Mouse (Mus musculus): ENCODE data around the gene 1700056E22Rik. TPM values are rescaled to one million over a fixed set of nuclear protein-coding genes. Genes with fewer than 3 reads are reported as not detected.

Gene 1700056E22Rik
- total RNA-seq, 2 experiments from 2014 or later = 0.75 to 0.86 TPM

DNA sequence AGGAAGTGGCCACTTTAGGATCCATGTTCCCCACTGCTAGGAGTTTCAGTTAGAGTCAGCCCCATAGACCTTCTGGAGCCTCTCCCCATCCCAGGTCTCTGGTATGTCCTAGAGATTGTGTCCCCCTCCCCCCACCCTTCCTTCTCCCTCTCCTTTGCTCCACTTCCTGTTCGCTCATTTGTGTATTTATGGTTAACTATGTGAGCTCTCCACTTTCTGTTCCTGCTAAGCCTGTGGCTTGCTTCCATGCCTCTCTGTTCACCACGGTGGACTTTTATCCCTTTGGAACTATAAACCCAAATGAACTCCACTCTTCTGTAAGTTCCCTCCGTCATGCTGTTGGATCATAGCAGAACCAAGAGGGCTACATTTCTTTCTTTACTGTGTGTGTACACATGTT lies 7.1 kb downstream of the 1700056E22Rik start:
- intact Hi-C loops (cut with DNase I) = no loop called here
- DNase-seq (ENCODE audit: low spot score) = no peak

DNA sequence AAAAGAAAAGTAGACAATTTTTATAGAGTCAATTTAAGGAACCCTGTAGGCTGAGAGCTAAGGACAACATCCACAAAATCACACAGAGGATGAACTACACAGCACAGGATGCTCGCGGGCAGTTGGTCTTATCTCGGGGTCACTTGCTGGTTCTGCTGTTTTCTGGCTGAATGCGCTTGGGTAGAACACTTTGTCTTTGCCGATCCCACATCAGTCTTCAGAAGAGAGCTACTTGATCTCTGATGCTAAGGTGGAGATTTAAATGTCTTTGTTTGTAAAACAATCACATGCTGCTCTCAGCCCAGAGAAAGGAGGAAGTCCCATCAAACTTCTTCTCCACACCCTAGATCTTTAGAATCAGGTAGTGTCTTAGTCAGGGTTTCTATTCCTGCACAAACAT lies 9.0 kb downstream of the 1700056E22Rik start:
- DNase-seq (ENCODE audit: low spot score) = no peak
- intact Hi-C loops (cut with DNase I) = no loop called here

DNA sequence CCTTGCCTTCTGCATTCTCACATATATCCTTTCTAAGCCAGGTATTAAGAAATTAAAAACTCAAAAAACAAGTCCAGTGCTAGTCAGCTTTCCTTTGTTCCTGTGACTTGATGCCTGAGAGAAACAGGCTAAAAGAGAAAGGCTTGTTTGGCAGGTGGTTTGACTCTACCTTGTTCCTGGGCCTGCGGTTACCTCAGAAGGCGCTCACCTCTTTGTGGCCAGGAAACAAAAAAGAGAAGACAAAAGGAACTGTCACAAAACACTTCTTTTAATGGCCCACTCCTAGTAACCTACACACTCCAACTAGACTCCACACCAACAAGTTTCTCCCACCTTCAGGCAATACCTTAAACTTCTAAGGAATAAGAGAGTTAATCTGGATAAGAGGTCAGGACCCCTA lies 9.5 kb downstream of the 1700056E22Rik start:
- intact Hi-C loops (cut with DNase I) = no loop called here
- DNase-seq (ENCODE audit: low spot score) = no peak

DNA sequence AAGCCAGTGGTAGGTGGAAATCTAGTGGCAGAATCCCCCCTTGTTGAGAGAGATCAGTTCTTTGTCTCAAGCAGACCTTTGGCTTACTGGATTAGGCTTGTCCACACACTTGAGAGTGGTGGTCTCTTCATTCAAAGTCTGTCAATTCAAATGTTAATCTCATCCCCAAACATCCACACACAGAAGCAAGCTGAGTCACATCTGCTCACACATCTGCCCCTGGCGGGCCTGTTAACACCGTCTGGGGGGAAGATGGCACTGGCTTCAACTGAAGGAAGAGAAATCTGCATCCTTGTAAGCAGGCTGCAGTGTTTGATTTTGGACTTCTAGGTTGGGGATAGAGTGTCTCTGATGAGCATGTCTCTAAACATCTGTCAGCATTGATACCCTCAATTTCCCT lies 10.1 kb downstream of the 1700056E22Rik start:
- DNase-seq (ENCODE audit: low spot score) = no peak
- intact Hi-C loops (cut with DNase I) = no loop called here

DNA sequence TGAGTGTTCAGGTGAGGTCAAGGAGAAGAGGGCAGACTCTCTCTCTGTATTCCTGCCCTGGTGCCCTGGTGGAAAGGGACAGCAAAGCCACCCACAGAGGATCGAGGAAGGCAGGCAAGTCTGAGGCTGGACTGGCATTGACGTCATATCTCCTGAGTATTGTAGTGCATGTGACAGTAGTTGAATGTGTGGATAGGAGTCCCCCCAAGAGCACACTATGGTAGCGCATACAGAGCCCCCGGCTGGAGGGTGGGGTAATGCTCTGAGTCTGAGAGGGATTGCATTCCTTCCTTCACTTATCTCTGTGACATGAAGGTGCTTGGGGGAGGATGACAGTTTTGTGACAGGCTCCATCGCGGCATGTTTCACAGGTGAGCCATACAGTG lies 14.4 kb downstream of the 1700056E22Rik start:
- intact Hi-C loops (cut with DNase I) = no loop called here
- DNase-seq (ENCODE audit: low spot score) = no peak

DNA sequence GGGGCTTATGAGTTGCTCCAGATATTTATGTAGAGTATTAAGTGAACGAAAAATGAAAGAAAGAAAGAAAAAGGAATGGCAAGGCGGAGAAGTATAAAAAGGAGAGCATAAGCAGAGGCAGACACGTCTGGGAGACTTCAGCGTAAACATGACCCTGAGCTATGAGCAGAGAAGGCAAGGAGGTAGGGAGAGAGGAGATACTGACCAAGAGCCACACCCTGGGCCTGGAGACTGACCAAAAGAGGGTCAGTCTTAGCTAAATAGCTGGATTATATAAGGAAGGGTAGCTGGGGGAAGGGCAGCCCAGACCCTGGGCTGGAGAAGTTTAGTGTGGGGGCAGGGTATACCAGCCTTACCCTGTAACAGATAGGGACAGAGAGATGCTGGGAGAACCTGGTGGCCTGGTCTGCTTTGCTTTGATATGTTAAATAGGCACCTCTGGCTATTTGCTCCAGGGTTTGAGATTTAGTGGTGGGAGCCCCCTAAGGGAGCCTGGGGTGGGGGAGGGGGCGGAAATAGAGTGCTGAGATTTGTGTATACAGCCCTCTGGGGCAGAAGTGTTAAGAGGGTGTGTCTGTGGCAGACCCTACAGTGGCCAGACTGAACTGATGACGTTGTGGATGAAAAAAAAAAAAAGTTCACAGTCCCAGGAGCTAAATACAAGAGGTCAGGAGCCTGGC lies 14.9 kb downstream of the 1700056E22Rik start:
- intact Hi-C loops (cut with DNase I) = no loop called here
- no peak for DNase-seq (ENCODE audit: low spot score)

DNA sequence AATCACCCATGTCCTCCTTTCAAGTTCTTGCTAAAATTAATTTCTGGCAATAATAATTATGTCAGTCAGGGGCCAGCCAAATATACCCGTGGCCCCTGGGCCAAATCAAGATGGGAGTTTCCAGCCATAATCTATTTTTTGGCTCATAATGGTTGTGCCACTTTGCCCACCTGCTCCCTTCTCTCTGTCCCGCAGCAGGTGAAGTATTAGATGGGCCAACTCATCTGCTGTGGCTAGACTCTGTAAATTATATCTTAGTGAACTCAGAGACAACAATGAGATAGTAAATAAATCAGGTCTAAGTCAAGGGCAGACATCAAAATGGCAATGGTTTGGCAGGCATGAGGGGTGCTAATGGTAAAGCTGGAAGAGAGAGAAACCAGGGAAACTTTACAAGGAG lies 16.5 kb downstream of the 1700056E22Rik start:
- intact Hi-C loops (cut with DNase I) = no loop called here

DNA sequence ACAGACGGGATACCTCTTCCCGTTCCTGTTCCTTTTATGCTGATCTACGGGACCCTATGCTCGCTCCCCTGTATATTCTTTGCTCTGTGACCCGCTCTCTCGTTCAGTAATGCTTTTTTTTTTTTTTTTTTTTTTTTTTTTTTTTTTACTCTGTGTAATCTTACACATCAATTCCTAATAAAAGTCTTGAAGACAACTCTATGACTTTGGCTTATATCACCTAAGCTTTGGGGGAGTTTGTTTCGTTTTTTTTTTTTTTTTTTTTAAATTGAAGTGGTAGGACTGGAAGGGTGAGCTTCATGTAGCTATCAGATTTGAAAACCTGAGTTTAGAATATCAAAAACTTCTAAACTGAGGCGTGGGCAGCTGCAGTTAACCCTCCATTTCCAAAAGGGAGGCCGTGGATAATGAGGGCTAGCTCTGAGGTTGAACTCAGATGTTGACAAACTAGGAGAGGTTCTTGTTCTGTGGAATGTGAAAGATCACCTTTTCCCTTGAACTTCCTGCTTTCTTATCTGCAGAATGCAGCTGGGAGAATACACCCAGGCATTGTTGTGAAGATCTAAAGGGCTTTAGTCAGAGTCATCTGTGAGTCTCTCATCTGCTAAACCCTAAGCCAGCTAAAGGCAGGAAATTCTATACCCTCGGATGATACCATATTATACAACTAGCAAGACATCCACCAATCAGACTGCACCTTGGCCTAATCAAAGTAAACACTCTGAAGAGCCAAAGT lies 17.9 kb downstream of the 1700056E22Rik start:
- intact Hi-C loops (cut with DNase I) = no loop called here
- DNase-seq (ENCODE audit: low spot score) = no peak

More for the DNA sequence above, 16.5 kb downstream of the 1700056E22Rik start:
- no peak for DNase-seq (ENCODE audit: low spot score)

DNA sequence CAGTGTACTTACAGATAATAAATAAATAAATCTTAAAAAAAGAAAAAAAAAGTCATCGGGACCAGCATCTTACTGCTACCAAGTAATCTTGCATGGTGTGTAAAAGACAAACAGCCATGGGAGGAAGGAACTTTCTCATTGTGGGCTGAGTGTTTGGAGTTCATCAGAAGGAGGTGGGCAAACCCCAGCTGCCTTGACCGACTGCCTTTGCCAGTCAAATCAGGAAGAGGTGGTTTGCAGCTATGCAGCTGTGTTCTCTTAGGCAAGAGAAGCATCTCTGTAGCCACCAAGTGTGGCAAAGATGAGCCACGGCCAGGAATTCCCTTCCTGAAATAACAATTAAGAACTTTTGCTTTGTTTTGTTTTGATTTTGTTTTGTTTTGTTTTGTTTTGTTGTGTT lies 20.0 kb downstream of the 1700056E22Rik start:
- DNase-seq (ENCODE audit: low spot score) = no peak
- intact Hi-C loops (cut with DNase I) = no loop called here

DNA sequence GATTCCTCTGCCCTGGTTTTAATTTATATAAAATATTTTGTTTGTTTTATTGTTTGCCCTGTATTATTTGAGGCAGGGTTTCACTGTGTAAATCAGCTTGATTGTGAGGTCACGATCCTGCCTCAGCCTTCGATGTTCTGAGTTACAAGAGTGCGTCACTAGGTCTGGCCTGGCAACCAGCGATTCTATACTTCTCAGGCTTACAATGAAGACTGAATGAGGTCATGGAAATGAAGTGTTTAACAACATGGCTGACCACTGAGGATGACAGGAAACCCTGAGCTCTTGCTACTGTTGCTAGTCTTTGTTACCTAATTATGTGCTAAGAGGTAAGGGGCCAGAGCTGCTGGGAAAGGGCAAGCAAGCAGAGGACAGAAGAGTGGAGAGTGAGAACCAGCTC lies 21.0 kb downstream of the 1700056E22Rik start, which contains the start of gene Dusp10:
Dusp10 (plus strand) TSS at position 197 of the 400 bp plus-strand sequence.
- intact Hi-C loops (cut with DNase I) = no loop called here
- DNase-seq (ENCODE audit: low spot score) = no peak

DNA sequence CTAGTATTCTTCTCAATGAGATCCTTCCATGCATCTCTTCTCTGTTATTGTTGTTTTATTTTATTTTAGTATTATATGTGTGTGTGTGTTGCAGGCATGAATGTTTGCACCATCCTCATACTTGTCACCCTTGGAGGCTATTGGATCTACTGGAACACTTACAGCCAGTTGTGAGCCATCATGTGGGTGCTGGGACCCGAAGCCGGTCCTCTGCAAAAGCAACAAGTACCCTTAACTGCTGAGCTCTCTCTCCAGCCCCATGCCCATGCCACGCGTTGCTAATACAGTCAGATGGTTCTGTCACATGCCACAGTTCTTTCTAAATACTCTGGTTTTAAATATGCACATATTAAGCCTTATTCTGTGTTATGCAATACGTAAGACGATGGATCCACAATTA lies 22.8 kb downstream of the 1700056E22Rik start:
- intact Hi-C loops (cut with DNase I) = no loop called here
- no peak for DNase-seq (ENCODE audit: low spot score)

DNA sequence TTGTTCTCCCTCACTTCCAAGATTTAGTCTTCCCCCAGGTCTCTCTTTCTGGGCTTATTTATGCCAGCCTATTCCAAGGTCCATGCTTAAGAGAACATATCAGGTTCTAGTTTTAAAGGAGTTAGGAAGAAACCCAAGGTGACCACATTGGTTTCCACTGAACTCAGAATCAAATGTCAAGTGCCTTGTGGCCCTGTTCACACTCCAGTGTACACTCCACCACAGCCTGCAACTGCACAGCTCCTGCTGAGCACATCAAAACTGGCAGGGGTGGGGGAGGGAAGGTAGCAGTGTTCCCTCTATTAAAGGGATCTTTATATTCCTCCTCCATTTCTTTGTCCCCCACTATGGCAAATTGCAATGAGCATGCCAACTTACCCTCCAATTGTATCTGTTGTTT lies 28.0 kb downstream of the 1700056E22Rik start:
- no peak for DNase-seq (ENCODE audit: low spot score)
- intact Hi-C loops (cut with DNase I) = no loop called here

DNA sequence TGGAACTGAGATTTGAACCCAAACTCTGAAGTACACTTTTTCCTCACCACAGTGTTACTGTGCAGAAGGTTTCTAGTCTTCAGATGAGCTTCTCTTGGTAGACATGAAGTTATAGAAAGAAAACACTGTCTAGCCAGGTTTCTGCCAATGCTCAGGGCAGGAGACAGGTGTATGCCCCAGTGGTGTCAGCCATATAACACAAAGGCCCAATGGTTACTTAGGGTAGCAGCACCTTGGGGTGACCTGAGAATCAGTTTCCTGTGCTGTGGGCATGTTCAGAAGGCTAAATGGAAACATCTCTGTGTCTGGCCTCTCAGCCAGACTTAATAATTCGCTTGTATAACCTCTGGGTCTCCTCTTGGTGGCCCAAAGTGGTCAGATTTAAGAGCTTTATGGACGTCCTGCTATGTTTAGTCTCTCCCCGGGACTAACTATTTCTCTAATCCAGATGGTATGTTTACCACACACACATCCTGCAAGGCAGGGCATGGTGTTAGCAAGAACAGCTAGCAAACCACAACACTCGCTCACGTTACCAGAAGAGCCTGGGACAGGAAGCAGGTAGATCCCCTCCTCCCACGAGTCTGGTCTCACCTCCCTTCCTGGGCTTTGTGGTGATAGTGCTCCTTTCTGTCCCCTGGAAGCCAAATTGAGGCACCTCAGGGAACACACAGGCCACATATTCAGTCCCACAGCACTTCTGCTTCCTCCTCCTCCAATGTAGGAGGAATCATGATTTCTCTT lies 28.6 kb downstream of the 1700056E22Rik start:
- intact Hi-C loops (cut with DNase I) = no loop called here
- DNase-seq (ENCODE audit: low spot score) = no peak

DNA sequence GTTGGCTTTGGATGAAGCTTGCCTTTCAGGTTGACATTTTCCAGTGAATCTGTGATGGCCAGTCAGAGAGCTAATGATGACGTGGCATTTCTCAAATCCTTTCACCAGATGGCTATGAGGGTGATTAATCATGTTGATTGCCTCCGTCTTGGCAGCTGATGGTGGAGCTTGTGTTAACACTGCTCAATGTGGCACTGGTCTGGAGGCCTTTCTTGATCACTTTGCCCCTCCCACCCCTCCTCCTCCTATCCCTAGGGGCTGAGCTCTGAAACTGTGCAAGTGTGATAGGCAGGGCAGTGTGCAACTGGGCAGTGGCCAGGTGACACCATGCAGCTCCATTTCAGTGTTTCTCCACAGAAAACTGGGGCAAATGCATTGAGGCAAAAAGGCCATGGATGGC lies 29.8 kb downstream of the 1700056E22Rik start:
- intact Hi-C loops (cut with DNase I) = no loop called here
- DNase-seq (ENCODE audit: low spot score) = no peak

DNA sequence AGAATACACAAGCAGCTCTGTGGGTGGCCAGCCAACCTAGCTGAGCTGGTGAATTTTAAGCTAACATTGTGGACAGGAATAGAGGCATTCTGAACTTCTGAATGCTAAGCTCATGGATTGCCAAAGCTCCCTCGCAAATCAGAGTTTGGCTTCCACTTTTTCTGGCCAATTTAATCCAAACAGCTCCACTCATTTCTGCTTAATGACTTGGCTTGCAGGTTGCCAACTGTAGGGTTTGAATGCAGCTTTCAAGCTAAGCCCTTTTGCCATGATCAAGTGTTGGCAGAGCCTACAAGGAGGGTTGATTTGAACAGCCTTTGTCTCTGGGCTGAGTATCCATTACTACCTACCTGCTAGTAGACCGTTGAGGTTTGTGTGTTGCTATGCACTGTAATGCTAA lies 31.6 kb downstream of the 1700056E22Rik start:
- intact Hi-C loops (cut with DNase I) = no loop called here
- no peak for DNase-seq (ENCODE audit: low spot score)

DNA sequence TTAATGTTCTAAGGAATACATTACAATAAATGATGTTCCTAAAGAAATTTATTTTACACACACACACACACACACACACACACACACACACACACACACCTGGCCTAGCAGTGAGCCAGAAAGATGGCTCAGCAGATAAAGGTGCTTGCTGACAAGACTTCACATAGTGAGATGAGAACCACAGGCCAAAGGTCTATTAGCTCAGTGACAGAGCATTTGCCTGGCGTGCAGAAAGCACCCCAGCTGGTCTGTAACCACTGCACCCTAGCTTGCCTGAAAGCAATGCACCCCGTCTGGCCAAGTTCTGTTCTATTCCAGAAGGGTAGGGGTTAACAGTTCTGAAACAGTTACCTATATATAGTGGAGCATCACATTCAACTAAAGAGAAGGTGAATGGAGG lies 36.9 kb downstream of the 1700056E22Rik start:
- intact Hi-C loops (cut with DNase I) = no loop called here
- DNase-seq (ENCODE audit: low spot score) = no peak

DNA sequence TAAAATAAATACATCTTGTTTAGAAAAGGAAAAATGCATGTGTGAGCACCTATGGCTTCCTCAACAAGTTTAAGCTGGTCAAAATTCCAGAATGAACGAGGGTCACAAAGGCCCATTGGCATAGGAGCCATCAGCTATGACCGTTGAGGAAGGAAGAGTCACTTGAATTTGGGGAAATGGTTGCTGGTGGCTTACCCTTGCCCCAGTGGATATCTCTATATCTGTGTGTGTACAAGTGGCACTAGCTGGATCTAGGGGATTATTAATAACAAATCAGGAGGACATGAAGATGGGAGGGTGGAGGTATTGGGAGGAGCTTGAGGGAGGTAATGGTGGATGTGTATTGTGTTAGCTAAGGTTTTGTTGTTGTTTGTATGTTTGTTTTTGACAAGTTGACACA lies 42.2 kb downstream of the 1700056E22Rik start:
- intact Hi-C loops (cut with DNase I) = no loop called here
- no peak for DNase-seq (ENCODE audit: low spot score)

DNA sequence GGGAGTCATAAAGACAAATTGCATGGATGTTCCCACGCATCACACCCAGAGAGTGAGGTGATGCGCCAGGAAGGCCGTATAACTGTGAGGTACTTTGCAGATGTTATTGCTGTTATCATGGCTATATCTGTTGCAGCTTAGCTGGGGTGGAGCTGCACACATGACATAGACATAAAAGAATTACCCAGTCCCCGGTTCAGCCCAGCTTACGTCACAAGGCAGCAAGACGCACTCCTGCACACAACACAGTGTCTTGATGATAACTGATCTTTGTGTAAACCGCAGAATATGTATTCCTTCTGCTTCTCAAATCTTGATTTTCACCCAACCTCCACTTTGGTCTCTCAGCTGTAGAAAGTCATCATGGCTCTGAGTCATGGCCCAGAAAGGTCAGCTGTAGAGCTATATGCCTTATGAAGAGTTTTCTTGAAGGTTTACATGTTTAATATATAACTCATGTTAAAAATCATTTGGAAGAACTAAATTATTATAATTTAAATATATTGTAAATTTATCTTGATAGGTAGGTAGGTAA lies 46.3 kb downstream of the 1700056E22Rik start:
- intact Hi-C loops (cut with DNase I) = no loop called here
- no peak for DNase-seq (ENCODE audit: low spot score)

Data from heart, postnatal 25 days (tissue).